Mouse (Mus musculus) midbrain, postnatal 0 days (tissue): Measurements from ENCODE around the gene Smcr8. TPM values are rescaled to one million over a fixed set of nuclear protein-coding genes. Genes with fewer than 3 reads are reported as not detected.
A peak's percentile ranks its signal among the peaks of the same experiment; 100 is the strongest.

Experiments
- ATAC-seq: fragments of 200-750 bp; cut with Nextera tagmentation; 2 replicates; pipeline ENCODE4 v1.8.0; 2017; ENCODE audit warnings: moderate number of reproducible peaks, mild to moderate bottlenecking, moderate TSS enrichment, moderate library complexity; ENCODE audit not compliant: low FRiP score
- DNase-seq: peaks from one replicate; pipeline ENCODE4 v3.0.0-alpha.2; 2015; ENCODE audit warnings: low spot score
- H3K27ac ChIP-seq: fragments of 300-500 bp; sonication (generic); 2 replicates; pipeline ENCODE4 v1.5.1; 2014; ENCODE audit warnings: low read depth, mild to moderate bottlenecking, low read length, mixed read lengths
- H3K27me3 ChIP-seq: fragments of 300-500 bp; sonication (generic); 2 replicates; pipeline ENCODE4 v1.6.1; 2014; ENCODE audit warnings: low read length, control low read depth, mixed read lengths; ENCODE audit not compliant: insufficient read depth
- H3K36me3 ChIP-seq: fragments of 300-500 bp; sonication (generic); 2 replicates; pipeline ENCODE4 v1.6.1; 2014; ENCODE audit warnings: low read length, control low read depth, mixed read lengths; ENCODE audit not compliant: insufficient read depth
- H3K4me1 ChIP-seq: fragments of 300-500 bp; sonication (generic); 2 replicates; pipeline ENCODE4 v1.6.1; 2014; ENCODE audit warnings: mild to moderate bottlenecking, control low read depth, antibody characterized with exemption, low read length, mixed read lengths; ENCODE audit not compliant: insufficient read depth
- H3K4me2 ChIP-seq: fragments of 300-500 bp; sonication (generic); 2 replicates; pipeline ENCODE4 v1.6.1; 2014; ENCODE audit warnings: low read depth, mild to moderate bottlenecking, low read length, mixed read lengths; ENCODE audit not compliant: poor library complexity, severe bottlenecking
- H3K4me3 ChIP-seq: fragments of 300-500 bp; sonication (generic); 2 replicates; pipeline ENCODE4 v1.5.1; 2014; ENCODE audit warnings: low read depth, mild to moderate bottlenecking, low read length, moderate library complexity
- H3K9ac ChIP-seq: fragments of 300-500 bp; sonication (generic); replicated peaks from 2 replicates; pipeline ENCODE4 v1.6.1; 2014; ENCODE audit warnings: mild to moderate bottlenecking, low read length, moderate library complexity, mixed read lengths; ENCODE audit not compliant: poor library complexity, severe bottlenecking
- H3K9me3 ChIP-seq: fragments of 300-500 bp; sonication (generic); 2 replicates; pipeline ENCODE4 v1.6.1; 2016; ENCODE audit warnings: low read length, control low read depth
- CTCF ChIP-seq: IDR thresholded peaks from 2 replicates; pipeline ENCODE4 v1.5.1; 2016; ENCODE audit warnings: antibody characterized with exemption, mild to moderate bottlenecking
- WGBS: fragments of 180-500 bp; shearing (Covaris S2); extraction: QIAGEN DNeasy Blood & Tissue Kit; methylation state at CpG from one replicate; pipeline ENCODE4 v1.1.7; 2014; 5-methylcytosine and 5-hydroxymethylcytosine counted together
- polyA plus RNA-seq: library from polyadenylated mRNA; unstranded; fragments of >200 nt; fragmentation: Nextera tagmentation; extraction: Ambion mirVana; gene quantifications from 2 replicates; pipeline ENCODE4 v1.2.1, GENCODE M21; 2015
- total RNA-seq: library from RNA; depleted of rRNA; stranded (reverse); fragments of >200 nt; gene quantifications from 2 replicates; pipeline ENCODE4 v1.2.3, GENCODE M21; 2014

Gene Smcr8
- total and polyA plus RNA-seq, 2 experiments from 2014 or later, result 3.6 to 14.2 TPM

- no peak overlapping the region for H3K4me3 ChIP-seq
- no peak overlapping the region for H3K27ac ChIP-seq
- peaks cover 8% of the 10 kb centered on the region for H3K36me3 ChIP-seq
- DNase-seq (no peak), ATAC-seq (no peak)
- peak overlapping the region; percentile 92; the same call in 1 of the 2 replicates for H3K4me2 ChIP-seq
- H3K9me3 ChIP-seq, result no peaks in the 10 kb centered on the region
- H3K27me3 ChIP-seq, result no peaks in the 10 kb centered on the region
- H3K9ac ChIP-seq, result no peak overlapping the region
- TF ChIP-seq CTCF, result no peak
- peaks cover 23% of the 10 kb centered on the region for H3K4me1 ChIP-seq
- 80% methylated on average over 1 of the region's 1 CpGs for WGBS
Measured at GRCm38 (mm10) chr11:60774841-60775240, 2.5 kb upstream of the Smcr8 start.

GRCm38 (mm10) chr11:60775578-60775977 is 1.7 kb upstream of the Smcr8 start:
- DNase-seq (no peak), ATAC-seq (no peak)
- Histone ChIP-seq H3K9me3 (no peaks in the 10 kb centered on the region), H3K27me3 (no peaks in the 10 kb centered on the region), H3K36me3 (peaks cover 11% of the 10 kb centered on the region), H3K27ac (no peak overlapping the region), H3K4me1 (peaks cover 31% of the 10 kb centered on the region), H3K4me3 (0 out of 2 replicates have a peak overlapping the region, but pooled peaks have one; percentile 79), H3K9ac (no peak overlapping the region), H3K4me2 (peak overlapping the region; percentile 92)
- 60% methylated on average over 6 of the region's 6 CpGs for WGBS
- TF ChIP-seq CTCF, result no peak

GRCm38 (mm10) chr11:60776107-60776828 is 1.1 kb upstream of the Smcr8 start:
- H3K9ac ChIP-seq, result peak overlapping the region; percentile 82
- no peak for TF ChIP-seq CTCF
- WGBS, result 6% methylated on average over 17 of the region's 17 CpGs
- peaks cover 11% of the 10 kb centered on the region for H3K36me3 ChIP-seq
- peaks cover 37% of the 10 kb centered on the region for H3K4me1 ChIP-seq
- no peaks in the 10 kb centered on the region for H3K27me3 ChIP-seq
- peak overlapping the region; percentile 79 for H3K4me3 ChIP-seq
- H3K9me3 ChIP-seq, result no peaks in the 10 kb centered on the region
- peak overlapping the region; percentile 92 for H3K4me2 ChIP-seq
- H3K27ac ChIP-seq, result peak overlapping the region; percentile 79; the same call in 1 of the 2 replicates
- DNase-seq (no peak), ATAC-seq (no peak)

GRCm38 (mm10) chr11:60777801-60778370 is 562 bp downstream of the Smcr8 start:
- Histone ChIP-seq H3K36me3 (peaks cover 11% of the 10 kb centered on the region), H3K9ac (peak overlapping the region; percentile 82), H3K9me3 (no peaks in the 10 kb centered on the region), H3K4me2 (peak overlapping the region; percentile 92), H3K27ac (peak overlapping the region; percentile 79), H3K4me1 (peaks cover 46% of the 10 kb centered on the region), H3K4me3 (peak overlapping the region; percentile 79), H3K27me3 (no peaks in the 10 kb centered on the region)
- no peak for ATAC-seq
- 25% methylated on average over 16 of the region's 16 CpGs for WGBS
- no peak for TF ChIP-seq CTCF
- no peak for DNase-seq

GRCm38 (mm10) chr11:60779673-60780189 is 2.4 kb downstream of the Smcr8 start:
- ATAC-seq (no peak), DNase-seq (no peak)
- H3K4me1 ChIP-seq, result peaks cover 46% of the 10 kb centered on the region
- no peaks in the 10 kb centered on the region for H3K27me3 ChIP-seq
- H3K36me3 ChIP-seq, result peaks cover 23% of the 10 kb centered on the region
- H3K9me3 ChIP-seq, result no peaks in the 10 kb centered on the region
- H3K27ac ChIP-seq, result no peak overlapping the region
- H3K4me3 ChIP-seq, result no peak overlapping the region
- 88% methylated on average over 10 of the region's 10 CpGs for WGBS
- peak overlapping the region; percentile 39 for H3K4me2 ChIP-seq
- TF ChIP-seq CTCF, result no peak
- no peak overlapping the region for H3K9ac ChIP-seq
